Mouse (Mus musculus) embryonic fibroblast, embryonic 13.5 days (primary cell): Measurements from ENCODE around the gene Cfap65. TPM values are rescaled to one million over a fixed set of nuclear protein-coding genes. Genes with fewer than 3 reads are reported as not detected.

Source experiments
- H3K27ac ChIP-seq: 2 replicates; pipeline ENCODE4 v1.5.1; 2012; ENCODE audit warnings: low read length, control low read depth, inconsistent platforms; ENCODE audit not compliant: insufficient read depth
- H3K4me1 ChIP-seq: 2 replicates; pipeline ENCODE4 v1.6.1; 2011; ENCODE audit warnings: low read length; ENCODE audit not compliant: control insufficient read depth, insufficient read depth
- H3K4me3 ChIP-seq: 2 replicates; pipeline ENCODE4 v1.5.1; 2011; ENCODE audit warnings: mild to moderate bottlenecking, control low read depth, low read length; ENCODE audit not compliant: insufficient read depth
- CTCF ChIP-seq: IDR thresholded peaks from 2 replicates; pipeline ENCODE4 v1.5.1; 2011; ENCODE audit warnings: mild to moderate bottlenecking, control low read depth, low read length, moderate library complexity, borderline replicate concordance; ENCODE audit not compliant: insufficient read depth
- POLR2A ChIP-seq: IDR thresholded peaks from 2 replicates; pipeline ENCODE4 v1.6.1; 2011; ENCODE audit warnings: low read depth, mild to moderate bottlenecking, control low read depth, low read length, moderate library complexity
- polyA plus RNA-seq: library from polyadenylated mRNA; stranded (reverse); fragments of >200 nt; gene quantifications from 2 replicates; pipeline ENCODE4 v1.2.4, GENCODE M21; 2011; ENCODE audit warnings: low read depth; ENCODE audit not compliant: missing spikeins, insufficient read length

Cfap65 gene
- polyA plus RNA-seq, 1 experiment: not detected

DNA sequence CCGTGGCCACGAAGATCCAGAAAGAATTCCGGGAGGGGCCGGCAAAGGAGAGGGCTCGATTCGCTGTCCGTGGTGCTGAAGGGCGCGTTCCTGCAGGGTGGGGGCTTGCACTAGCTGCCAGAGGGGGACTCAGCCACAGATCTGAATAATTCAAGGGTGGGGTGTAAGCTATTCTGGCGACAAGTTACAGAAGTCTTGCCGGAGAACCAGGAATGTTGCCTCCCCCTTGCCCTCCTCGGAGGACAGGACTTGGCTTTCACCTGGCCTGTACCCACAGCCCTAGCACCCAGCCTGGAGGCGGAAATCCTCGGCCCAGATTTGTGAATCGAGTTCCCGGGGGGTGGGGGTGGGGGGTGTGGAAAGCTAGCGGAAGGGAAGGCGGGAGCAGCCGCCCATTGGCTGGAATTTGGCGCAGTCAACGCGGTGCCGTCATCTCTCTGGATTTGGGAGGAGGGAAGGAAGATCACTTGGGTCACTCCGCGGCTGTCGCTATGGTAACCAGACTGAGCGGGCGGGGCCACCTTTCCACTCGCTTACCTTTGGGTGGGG, 77.2 kb downstream of the Cfap65 start:
- Histone ChIP-seq H3K4me3 (no peak overlapping the region), H3K4me1 (0 out of 2 replicates have a peak, but pooled peaks cover 2% of the 10 kb centered on the region), H3K27ac (no peak overlapping the region)
- TF ChIP-seq POLR2A (no peak), CTCF (no peak)

DNA sequence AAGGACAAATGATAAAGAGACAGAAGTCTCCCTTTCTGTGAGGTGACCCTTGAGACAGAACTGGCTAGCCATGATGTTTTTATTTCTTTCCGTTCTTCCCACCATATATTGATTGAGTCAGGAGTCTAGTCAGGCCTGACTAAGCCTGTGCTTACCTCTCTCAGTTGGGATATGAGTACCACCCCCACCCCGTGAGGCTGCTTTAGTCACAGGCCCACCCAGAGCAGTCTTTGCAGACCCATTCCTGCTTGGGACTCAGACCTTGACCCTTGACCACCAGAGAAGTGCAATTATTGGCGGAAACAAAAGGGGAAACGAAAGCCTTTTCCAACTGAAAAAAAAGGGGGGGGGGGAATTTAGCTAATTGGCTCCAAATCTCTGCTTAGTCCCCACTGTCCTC, 77.7 kb downstream of the Cfap65 start:
- Histone ChIP-seq H3K27ac (no peak overlapping the region), H3K4me3 (no peak overlapping the region), H3K4me1 (0 out of 2 replicates have a peak, but pooled peaks cover 2% of the 10 kb centered on the region)
- TF ChIP-seq CTCF: no peak
- TF ChIP-seq POLR2A: no peak

DNA sequence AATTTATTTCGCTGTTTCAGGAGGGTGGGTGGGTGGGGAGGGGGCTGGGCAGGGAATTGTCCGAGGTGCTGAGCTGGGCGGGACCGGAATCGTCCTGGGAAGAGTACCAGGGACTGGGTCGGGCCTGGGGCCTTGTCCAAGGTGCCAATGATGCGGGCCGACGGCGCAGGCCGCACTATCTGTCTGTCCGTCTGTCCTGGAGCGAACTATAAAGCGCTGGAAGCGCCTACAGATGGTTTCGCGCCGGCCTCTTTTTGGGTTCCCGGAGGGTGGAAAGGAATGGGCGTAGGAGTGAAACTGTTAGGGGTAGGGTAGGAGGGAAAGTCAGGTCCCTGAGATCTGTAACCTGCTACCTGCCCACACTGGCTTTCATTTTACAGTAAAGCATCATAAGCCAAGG, 78.2 kb downstream of the Cfap65 start:
- no peak overlapping the region for H3K27ac ChIP-seq
- H3K4me1 ChIP-seq: 0 out of 2 replicates have a peak, but pooled peaks cover 2% of the 10 kb centered on the region
- no peak for TF ChIP-seq POLR2A
- no peak for TF ChIP-seq CTCF
- H3K4me3 ChIP-seq: no peak overlapping the region

DNA sequence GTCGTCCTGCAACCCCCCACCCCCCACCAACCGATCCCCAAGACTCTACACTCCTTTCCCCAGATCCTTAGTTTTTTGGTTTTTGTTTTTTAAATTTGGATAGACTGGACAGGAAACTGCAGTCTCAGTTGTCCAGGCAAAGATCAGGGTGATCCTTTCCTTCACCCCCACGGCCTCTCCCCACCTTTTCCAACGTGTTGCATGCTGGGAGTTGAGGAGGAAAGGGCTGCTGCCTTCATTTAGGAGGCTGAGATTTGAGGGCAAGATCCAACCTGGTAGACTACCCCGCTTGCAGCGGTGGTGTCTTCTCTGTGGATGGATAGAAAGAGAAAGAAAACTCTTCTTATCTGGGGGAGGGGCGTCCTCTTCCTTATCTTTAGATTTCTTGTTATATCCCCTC, 78.6 kb downstream of the Cfap65 start:
- 0 out of 2 replicates have a peak, but pooled peaks cover 4% of the 10 kb centered on the region for H3K4me1 ChIP-seq

DNA sequence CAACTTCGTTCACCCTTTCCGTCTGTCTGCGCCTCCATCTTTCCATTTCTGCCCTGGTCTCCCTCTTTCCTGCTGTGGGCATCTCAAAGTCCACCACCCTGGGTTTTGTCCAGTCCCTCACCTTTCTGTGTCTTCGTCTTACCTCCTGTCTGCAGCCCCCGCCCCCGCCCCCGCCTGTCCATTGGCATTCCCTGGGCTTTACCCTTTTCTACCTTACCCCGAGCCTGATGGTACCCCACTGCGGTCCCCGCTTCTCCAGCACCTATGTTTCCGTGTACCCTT, 79.0 kb downstream of the Cfap65 start:
- 0 out of 2 replicates have a peak, but pooled peaks cover 6% of the 10 kb centered on the region for H3K4me1 ChIP-seq

More for the DNA sequence above, 78.6 kb downstream of the Cfap65 start:
- H3K4me3 ChIP-seq: no peak overlapping the region
- TF ChIP-seq POLR2A (no peak), CTCF (no peak)
- no peak overlapping the region for H3K27ac ChIP-seq

DNA sequence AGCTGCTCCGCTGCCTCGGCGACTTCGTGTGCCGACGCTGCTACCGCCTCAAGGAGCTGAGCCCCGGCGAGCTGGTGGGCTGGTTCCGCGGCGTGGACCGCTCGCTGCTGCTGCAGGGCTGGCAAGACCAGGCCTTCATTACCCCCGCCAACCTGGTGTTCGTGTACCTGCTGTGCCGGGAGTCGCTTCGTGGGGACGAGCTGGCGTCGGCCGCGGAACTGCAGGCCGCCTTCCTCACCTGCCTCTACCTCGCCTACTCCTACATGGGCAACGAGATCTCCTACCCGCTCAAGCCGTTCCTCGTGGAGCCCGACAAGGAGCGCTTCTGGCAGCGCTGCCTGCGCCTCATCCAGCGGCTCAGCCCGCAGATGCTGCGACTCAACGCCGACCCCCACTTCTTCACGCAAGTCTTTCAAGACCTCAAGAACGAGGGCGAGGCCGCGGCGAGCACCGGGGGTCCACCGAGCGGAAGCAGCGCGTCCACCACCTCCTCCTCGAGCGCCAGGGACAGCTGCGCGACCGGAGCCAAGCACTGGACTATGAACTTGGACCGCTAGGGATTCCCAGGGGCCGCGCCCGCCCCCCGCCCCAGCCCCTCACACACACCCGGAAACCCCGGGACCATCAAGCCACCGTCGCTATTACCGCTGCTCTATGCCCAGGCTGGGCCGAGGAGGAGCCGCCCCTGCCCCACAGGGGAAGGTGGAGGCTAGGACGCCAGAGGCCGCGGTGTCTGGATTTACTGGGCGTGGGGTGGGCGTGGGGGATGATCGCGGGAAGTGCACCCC, 79.6 kb downstream of the Cfap65 start:
- no peak for TF ChIP-seq POLR2A
- TF ChIP-seq CTCF: no peak
- H3K4me3 ChIP-seq: no peak overlapping the region
- H3K4me1 ChIP-seq: 0 out of 2 replicates have a peak, but pooled peaks cover 6% of the 10 kb centered on the region
- H3K27ac ChIP-seq: no peak overlapping the region

More for the DNA sequence above, 79.0 kb downstream of the Cfap65 start:
- TF ChIP-seq CTCF: no peak
- no peak for TF ChIP-seq POLR2A
- H3K4me3 ChIP-seq: no peak overlapping the region
- no peak overlapping the region for H3K27ac ChIP-seq

DNA sequence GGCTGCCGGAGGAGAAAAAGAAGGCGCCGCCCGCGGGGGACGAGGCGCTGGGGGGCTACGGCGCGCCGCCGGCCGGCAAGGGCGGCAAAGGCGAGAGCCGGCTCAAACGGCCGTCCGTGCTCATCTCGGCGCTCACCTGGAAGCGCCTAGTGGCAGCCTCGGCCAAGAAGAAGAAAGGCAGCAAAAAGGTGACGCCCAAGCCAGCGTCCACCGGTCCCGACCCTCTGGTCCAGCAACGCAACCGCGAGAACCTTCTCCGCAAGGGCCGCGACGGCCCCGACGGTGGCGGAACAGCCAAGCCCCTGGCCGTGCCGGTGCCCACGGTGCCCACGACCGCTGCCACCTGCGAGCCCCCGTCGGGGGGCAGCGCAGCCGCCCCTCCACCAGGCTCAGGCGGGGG, 80.2 kb downstream of the Cfap65 start:
- H3K4me3 ChIP-seq: peak overlapping the region; percentile 25
- no peak for TF ChIP-seq POLR2A
- no peak for TF ChIP-seq CTCF
- H3K4me1 ChIP-seq: 0 out of 2 replicates have a peak, but pooled peaks cover 6% of the 10 kb centered on the region
- H3K27ac ChIP-seq: no peak overlapping the region

DNA sequence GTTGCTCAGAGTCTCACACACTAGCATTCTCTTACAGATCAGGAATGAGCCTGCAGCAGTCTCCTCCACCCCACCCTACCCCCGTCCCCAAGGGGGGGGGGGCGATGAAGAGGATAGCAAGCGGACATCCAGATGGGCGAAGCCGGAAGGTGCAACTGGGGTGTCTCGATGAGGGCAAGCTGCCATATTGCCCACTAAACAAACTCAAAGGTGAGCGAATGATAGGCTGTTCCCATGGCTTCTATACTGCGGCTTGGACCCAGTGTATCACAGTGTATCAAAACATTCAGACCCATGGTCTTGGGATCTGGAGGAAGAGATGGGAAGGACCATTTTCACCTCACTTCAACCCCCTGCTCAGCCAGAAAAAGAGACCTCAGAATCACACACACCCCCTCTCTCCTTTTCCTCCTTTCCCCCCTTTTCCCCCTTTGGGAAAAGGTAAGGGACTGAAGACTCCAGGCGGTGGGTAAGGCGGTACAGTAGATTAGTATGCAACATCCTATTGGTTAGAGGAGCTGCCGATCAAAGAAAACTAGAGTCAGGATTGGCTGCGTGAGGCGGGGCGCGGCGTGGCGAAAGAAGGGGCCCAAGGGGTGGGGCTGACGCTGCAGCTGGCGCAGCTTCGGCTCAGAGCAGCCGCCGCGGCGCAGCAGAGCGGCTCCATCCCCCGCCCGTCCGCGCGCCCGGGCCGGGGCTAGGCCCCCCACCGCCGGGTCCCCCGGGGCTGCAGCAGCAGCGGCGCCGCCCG, 80.9 kb downstream of the Cfap65 start, which contains the start of gene Cdk5r2:
Gene Cdk5r2, plus strand, starts transcription at position 629 of the 751 bp plus-strand sequence.
- TF ChIP-seq POLR2A: no peak
- TF ChIP-seq CTCF: no peak
- Histone ChIP-seq H3K4me3 (peak within 1 kb of the TSS; percentile 25), H3K27ac (no peak within 1 kb of the TSS), H3K4me1 (0 out of 2 replicates have a peak, but pooled peaks cover 6% of the 10 kb centered on the region)

Other genes starting within 250 kb of the Cfap65 start
- 0.51 and 2.1 TPM in 2 replicates for gene Cyp27a1, start 222.0 kb downstream of the Cfap65 start, polyA plus RNA-seq
- 0.26 and 0.32 TPM in 2 replicates for gene Prkag3, start 186.4 kb downstream of the Cfap65 start, polyA plus RNA-seq
- not detected in 2 replicates for gene Wnt6, start 163.7 kb downstream of the Cfap65 start, polyA plus RNA-seq
- gene Wnt10a, start 144.1 kb downstream of the Cfap65 start, polyA plus RNA-seq: 1.8 and 2.7 TPM in 2 replicates
- gene Cdk5r2, start 80.7 kb downstream of the Cfap65 start, polyA plus RNA-seq: not detected in 2 replicates
- gene Fev, start 50.2 kb downstream of the Cfap65 start, polyA plus RNA-seq: not detected in 2 replicates
- not detected in 2 replicates for gene Cryba2, start 42.5 kb downstream of the Cfap65 start, polyA plus RNA-seq
- not detected in 2 replicates for gene Ihh, start 16.1 kb upstream of the Cfap65 start, polyA plus RNA-seq
- 9.1 and 10.3 TPM in 2 replicates for gene Nhej1, start 189.6 kb upstream of the Cfap65 start, polyA plus RNA-seq
- gene Slc23a3, start 198.3 kb upstream of the Cfap65 start, polyA plus RNA-seq: 0.42 TPM in 1 of 2 replicates, not detected in the other
- 34.2 and 40.9 TPM in 2 replicates for gene Cnppd1, start 207.1 kb upstream of the Cfap65 start, polyA plus RNA-seq
- 31.9 and 44.3 TPM in 2 replicates for gene Retreg2, start 207.2 kb upstream of the Cfap65 start, polyA plus RNA-seq
- 11.8 and 14.8 TPM in 2 replicates for gene Zfand2b, start 233.0 kb upstream of the Cfap65 start, polyA plus RNA-seq
- gene Abcb6, start 244.8 kb upstream of the Cfap65 start, polyA plus RNA-seq: 7.0 and 13.4 TPM in 2 replicates